Mouse (Mus musculus): ENCODE results near the gene Hspa5. TPM values are rescaled to one million over a fixed set of nuclear protein-coding genes. Genes with fewer than 3 reads are reported as not detected.
A peak's percentile ranks its signal among the peaks of the same experiment; 100 is the strongest.
"Not testable (repeated sequence)": the region's sequence is repeated elsewhere in the genome, so short reads cannot be mapped to it uniquely, and the experiment has no call there.

The Hspa5 gene
- total and polyA plus RNA-seq, 3 experiments, result 59.2 to 367 (median 127) TPM

DNA sequence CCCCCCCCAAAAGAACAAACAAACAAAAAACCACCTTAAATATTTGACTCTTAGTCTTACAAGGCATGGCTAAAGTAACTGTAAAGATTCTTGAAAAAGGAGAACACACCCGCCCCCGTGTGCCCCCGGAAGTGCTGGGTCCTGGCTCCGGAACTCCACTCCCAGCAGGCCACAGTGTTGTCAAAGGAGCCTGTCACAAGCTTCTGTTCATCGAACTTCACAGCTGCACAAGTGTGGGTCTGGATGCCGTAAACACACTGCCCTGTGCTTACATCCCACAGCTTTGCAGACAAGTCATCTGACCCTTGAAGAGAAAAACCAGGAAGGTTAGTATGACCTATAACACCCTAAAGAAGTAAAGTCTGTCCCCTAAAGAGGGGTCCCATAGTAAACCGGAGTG lies 40.9 kb downstream of the Hspa5 start:
- no peak for TF ChIP-seq GATA1 (IDR thresholded peaks at IDR 0.05; ENCODE audit: borderline replicate concordance, low read length)
- TF ChIP-seq POLR2AphosphoS5 (IDR thresholded peaks at IDR 0.05; ENCODE audit: insufficient replicate concordance, low read depth, low read length), result no peak
- no peak for TF ChIP-seq CTCF (IDR thresholded peaks at IDR 0.05; ENCODE audit: low read depth, low read length)
- TF ChIP-seq TAL1 (conservative IDR thresholded peaks at IDR 0.05; ENCODE audit: low read depth, low read length), result no peak
- TF ChIP-seq GATA2 (IDR thresholded peaks at IDR 0.05; ENCODE audit: borderline replicate concordance, low read depth, low read length), result no peak
- Histone ChIP-seq H3K9me3 (replicated peaks) (no peaks in the 10 kb centered on the region), H3K4me1 (ENCODE audit: insufficient read depth, low read depth, low read length) (peaks cover 60% of the 10 kb centered on the region), H3K4me3 (ENCODE audit: low read depth, low read length) (no peak overlapping the region), H3K36me3 (replicated peaks) (peaks cover 83% of the 10 kb centered on the region), H3K27me3 (ENCODE audit: insufficient read depth, low read length) (no peaks in the 10 kb centered on the region)
- ATAC-seq (ENCODE audit: extremely low read depth, insufficient number of reproducible peaks, low FRiP score, poor library complexity, severe bottlenecking) (no peak), DNase-seq (ENCODE audit: low spot score) (no peak)

DNA sequence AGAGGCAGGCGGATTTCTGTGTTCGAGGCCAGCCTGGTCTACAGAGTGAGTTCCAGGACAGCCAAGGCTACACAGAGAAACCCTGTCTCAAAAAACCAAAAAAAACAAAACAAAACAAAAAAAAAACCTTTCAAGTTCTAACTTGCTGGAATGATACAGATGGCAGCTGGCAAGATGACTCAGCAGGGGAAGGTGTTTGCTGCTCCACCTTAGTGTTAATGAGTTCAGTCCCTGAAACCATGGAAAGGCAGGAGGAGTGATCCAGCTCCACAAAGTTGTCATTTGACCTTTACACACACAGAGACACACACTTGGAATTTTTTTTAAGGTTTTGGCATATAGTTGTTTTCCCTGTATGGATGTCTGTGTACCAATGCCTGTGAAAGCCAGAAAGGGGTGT lies 44.1 kb downstream of the Hspa5 start:
- ATAC-seq (ENCODE audit: extremely low read depth, insufficient number of reproducible peaks, low FRiP score, poor library complexity, severe bottlenecking); H3K4me3 ChIP-seq (ENCODE audit: low read depth, low read length); DNase-seq (ENCODE audit: low spot score); H3K9me3 ChIP-seq (replicated peaks); H3K27me3 ChIP-seq (ENCODE audit: insufficient read depth, low read length): not testable (repeated sequence)
- Histone ChIP-seq H3K4me1 (ENCODE audit: insufficient read depth, low read depth, low read length) (peaks cover 33% of the 10 kb centered on the region), H3K36me3 (replicated peaks) (peaks cover 89% of the 10 kb centered on the region)

DNA sequence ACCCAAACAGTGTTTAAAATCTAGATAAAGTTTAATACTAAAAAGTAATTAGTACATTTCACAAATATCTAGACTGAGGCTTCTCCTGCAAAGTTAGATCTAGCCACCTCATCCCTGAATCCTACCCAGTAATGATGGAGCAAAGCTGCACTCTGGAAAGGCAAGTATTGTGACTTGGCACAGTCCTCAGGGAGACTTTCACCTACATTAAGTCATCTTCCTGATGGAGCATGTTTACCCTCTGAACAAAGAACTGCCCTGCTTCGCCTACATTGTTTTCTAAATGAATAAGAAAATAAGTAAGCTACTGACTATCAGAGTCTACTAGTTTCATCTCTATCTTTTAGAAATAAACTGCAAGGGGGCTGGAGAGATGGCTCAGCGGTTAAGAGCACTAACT lies 46.7 kb downstream of the Hspa5 start:
- no peak overlapping the region for H3K4me3 ChIP-seq (ENCODE audit: low read depth, low read length)
- DNase-seq (ENCODE audit: low spot score) (no peak), ATAC-seq (ENCODE audit: extremely low read depth, insufficient number of reproducible peaks, low FRiP score, poor library complexity, severe bottlenecking) (no peak)
- peaks cover 27% of the 10 kb centered on the region for H3K4me1 ChIP-seq (ENCODE audit: insufficient read depth, low read depth, low read length)
- peaks cover 87% of the 10 kb centered on the region for H3K36me3 ChIP-seq (replicated peaks)
- no peaks in the 10 kb centered on the region for H3K9me3 ChIP-seq (replicated peaks)
- no peaks in the 10 kb centered on the region for H3K27me3 ChIP-seq (ENCODE audit: insufficient read depth, low read length)
- TF ChIP-seq CTCF (IDR thresholded peaks at IDR 0.05; ENCODE audit: low read depth, low read length) (no peak), GATA2 (IDR thresholded peaks at IDR 0.05; ENCODE audit: borderline replicate concordance, low read depth, low read length) (no peak), POLR2AphosphoS5 (IDR thresholded peaks at IDR 0.05; ENCODE audit: insufficient replicate concordance, low read depth, low read length) (no peak), TAL1 (conservative IDR thresholded peaks at IDR 0.05; ENCODE audit: low read depth, low read length) (no peak), GATA1 (IDR thresholded peaks at IDR 0.05; ENCODE audit: borderline replicate concordance, low read length) (no peak)

DNA sequence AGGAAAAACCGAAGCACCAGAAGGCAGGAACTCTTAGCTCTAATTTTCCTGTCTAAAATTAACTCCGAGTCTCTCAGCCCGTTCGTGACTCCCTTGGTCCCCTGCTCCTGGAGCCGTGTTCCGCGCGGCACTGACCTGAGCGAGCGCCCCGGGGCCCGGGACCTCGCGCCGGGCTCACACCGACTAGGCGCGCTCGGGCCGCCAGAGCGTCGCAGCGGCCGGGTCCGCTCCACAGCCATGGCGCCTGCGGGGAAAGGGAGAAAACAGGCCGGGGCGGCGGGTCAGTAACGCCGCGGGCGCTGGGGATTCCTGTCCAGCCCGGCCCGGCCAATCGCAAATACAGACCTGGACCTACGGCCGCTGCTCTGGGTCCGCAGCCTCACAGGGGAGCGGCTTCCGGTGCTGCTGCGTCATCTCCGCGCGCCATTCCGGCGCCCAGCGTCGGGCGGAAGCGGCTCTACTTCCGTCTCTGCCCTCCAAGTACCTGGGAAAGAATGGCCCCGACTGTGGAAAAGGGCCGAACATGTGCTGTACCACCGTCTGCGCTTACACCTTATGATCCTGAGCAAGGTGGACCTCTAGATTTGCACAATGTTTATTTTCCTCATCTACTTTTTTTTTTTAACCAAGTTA lies 54.2 kb downstream of the Hspa5 start, which contains the start of gene Fbxw2:
Gene Fbxw2 (minus strand): TSS at position 485 of the 633 bp plus-strand sequence.
- peak; percentile 49 for ATAC-seq (ENCODE audit: extremely low read depth, insufficient number of reproducible peaks, low FRiP score, poor library complexity, severe bottlenecking)
- peaks cover 38% of the 10 kb centered on the region for H3K36me3 ChIP-seq (replicated peaks)
- no peaks in the 10 kb centered on the region for H3K27me3 ChIP-seq (ENCODE audit: insufficient read depth, low read length)
- DNase-seq (ENCODE audit: low spot score), result peak; percentile 90
- H3K9me3 ChIP-seq (replicated peaks), result peaks cover 15% of the 10 kb centered on the region
- H3K4me3 ChIP-seq (ENCODE audit: low read depth, low read length), result peak within 1 kb of the TSS; percentile 83
- no peak for TF ChIP-seq CTCF (IDR thresholded peaks at IDR 0.05; ENCODE audit: low read depth, low read length)
- TF ChIP-seq GATA2 (IDR thresholded peaks at IDR 0.05; ENCODE audit: borderline replicate concordance, low read depth, low read length), result no peak
- no peak for TF ChIP-seq GATA1 (IDR thresholded peaks at IDR 0.05; ENCODE audit: borderline replicate concordance, low read length)
- TF ChIP-seq TAL1 (conservative IDR thresholded peaks at IDR 0.05; ENCODE audit: low read depth, low read length), result no peak
- TF ChIP-seq POLR2AphosphoS5 (IDR thresholded peaks at IDR 0.05; ENCODE audit: insufficient replicate concordance, low read depth, low read length), result no peak
- H3K4me1 ChIP-seq (ENCODE audit: insufficient read depth, low read depth, low read length), result peaks cover 32% of the 10 kb centered on the region

DNA sequence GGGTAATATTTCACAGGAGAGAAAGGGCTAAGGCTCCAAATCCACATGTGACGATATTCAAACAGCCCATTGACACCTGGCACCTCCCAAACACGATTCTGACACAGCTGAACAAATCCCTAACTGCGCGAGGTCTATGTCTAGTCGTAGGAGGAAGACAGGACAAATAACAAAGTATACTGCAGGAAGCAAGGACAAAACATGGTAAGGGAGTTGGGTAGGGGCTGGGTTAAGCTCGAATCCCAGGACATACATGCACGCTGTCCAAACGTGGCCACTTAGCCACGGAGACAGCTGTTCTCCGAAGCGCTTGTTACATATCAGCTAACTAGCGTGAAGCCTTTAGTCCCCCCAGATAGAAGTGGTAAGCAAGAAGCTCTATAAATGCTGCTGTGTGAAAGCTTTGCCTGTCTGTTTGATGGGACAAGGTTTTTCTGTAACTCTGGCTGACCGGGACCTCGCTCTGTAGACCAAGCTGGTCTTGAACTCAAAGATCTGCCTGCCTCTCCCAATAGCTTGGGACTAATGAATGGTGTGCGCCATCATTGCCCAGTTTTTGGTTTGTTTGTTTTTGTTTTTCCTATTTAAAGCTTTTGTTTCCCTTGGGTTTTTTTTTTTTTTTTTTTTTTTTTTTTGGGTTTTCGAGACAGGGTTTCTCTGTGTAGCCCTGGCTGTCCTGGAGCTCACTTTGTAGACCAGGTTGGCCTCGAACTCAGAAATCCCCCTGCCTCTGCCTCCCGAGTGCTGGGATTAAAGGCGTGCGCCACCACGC lies 54.9 kb downstream of the Hspa5 start:
- no peak for ATAC-seq (ENCODE audit: extremely low read depth, insufficient number of reproducible peaks, low FRiP score, poor library complexity, severe bottlenecking)
- TF ChIP-seq GATA1 (IDR thresholded peaks at IDR 0.05; ENCODE audit: borderline replicate concordance, low read length) (no peak), TAL1 (conservative IDR thresholded peaks at IDR 0.05; ENCODE audit: low read depth, low read length) (no peak), POLR2AphosphoS5 (IDR thresholded peaks at IDR 0.05; ENCODE audit: insufficient replicate concordance, low read depth, low read length) (no peak), GATA2 (IDR thresholded peaks at IDR 0.05; ENCODE audit: borderline replicate concordance, low read depth, low read length) (no peak), CTCF (IDR thresholded peaks at IDR 0.05; ENCODE audit: low read depth, low read length) (no peak)
- peaks cover 27% of the 10 kb centered on the region for H3K4me1 ChIP-seq (ENCODE audit: insufficient read depth, low read depth, low read length)
- H3K9me3 ChIP-seq (replicated peaks), result peaks cover 15% of the 10 kb centered on the region
- H3K4me3 ChIP-seq (ENCODE audit: low read depth, low read length), result peak overlapping the region; percentile 83
- no peaks in the 10 kb centered on the region for H3K27me3 ChIP-seq (ENCODE audit: insufficient read depth, low read length)
- peaks cover 34% of the 10 kb centered on the region for H3K36me3 ChIP-seq (replicated peaks)
- peak; percentile 37 for DNase-seq (ENCODE audit: low spot score)

Other genes with a start within 250 kb of the Hspa5 start
- 89.2 and 102 TPM in 2 replicates for gene Gapvd1, start 16.7 kb upstream of the Hspa5 start, total RNA-seq (2014; fragmentation: Nextera tagmentation)
- gene Gapvd1, start 16.7 kb upstream of the Hspa5 start, total RNA-seq (2017), result 83.0 and 95.0 TPM in 2 replicates
- 16.6 and 23.5 TPM in 2 replicates for gene Gapvd1, start 16.7 kb upstream of the Hspa5 start, polyA plus RNA-seq (2012)
- 16.0 and 21.1 TPM in 2 replicates for gene Rabepk, start 27.9 kb downstream of the Hspa5 start, total RNA-seq (2014; fragmentation: Nextera tagmentation)
- 31.8 and 36.9 TPM in 2 replicates for gene Rabepk, start 27.9 kb downstream of the Hspa5 start, total RNA-seq (2017)
- gene Rabepk, start 27.9 kb downstream of the Hspa5 start, polyA plus RNA-seq (2012), result 9.1 and 11.6 TPM in 2 replicates
- 60.0 and 74.7 TPM in 2 replicates for gene Fbxw2, start 54.3 kb downstream of the Hspa5 start, total RNA-seq (2014; fragmentation: Nextera tagmentation)
- gene Fbxw2, start 54.3 kb downstream of the Hspa5 start, total RNA-seq (2017), result 99.5 and 104 TPM in 2 replicates
- gene Fbxw2, start 54.3 kb downstream of the Hspa5 start, polyA plus RNA-seq (2012), result 22.7 and 26.1 TPM in 2 replicates
- gene Gm34653, start 61.0 kb downstream of the Hspa5 start, total RNA-seq (2014; fragmentation: Nextera tagmentation), result 0.58 TPM in 1 of 2 replicates, not detected in the other
- gene Gm34653, start 61.0 kb downstream of the Hspa5 start, total RNA-seq (2017), result 0.38 and 0.46 TPM in 2 replicates
- not detected in 2 replicates for gene Gm34653, start 61.0 kb downstream of the Hspa5 start, polyA plus RNA-seq (2012)
- not detected in 2 replicates for gene Cutal, start 102.4 kb downstream of the Hspa5 start, total RNA-seq (2014; fragmentation: Nextera tagmentation)
- gene Cutal, start 102.4 kb downstream of the Hspa5 start, total RNA-seq (2017), result 0.06 TPM in 1 of 2 replicates, not detected in the other
- 0.02 TPM in 1 of 2 replicates, not detected in the other for gene Cutal, start 102.4 kb downstream of the Hspa5 start, polyA plus RNA-seq (2012)
- gene Psmd5, start 103.0 kb downstream of the Hspa5 start, total RNA-seq (2014; fragmentation: Nextera tagmentation), result 76.4 and 77.9 TPM in 2 replicates
- 44.7 and 49.3 TPM in 2 replicates for gene Psmd5, start 103.0 kb downstream of the Hspa5 start, total RNA-seq (2017)
- 12.0 and 13.4 TPM in 2 replicates for gene Psmd5, start 103.0 kb downstream of the Hspa5 start, polyA plus RNA-seq (2012)
- gene Phf19, start 142.1 kb downstream of the Hspa5 start, total RNA-seq (2014; fragmentation: Nextera tagmentation), result not detected in 2 replicates
- gene Phf19, start 142.1 kb downstream of the Hspa5 start, total RNA-seq (2017), result 0.52 and 0.66 TPM in 2 replicates
- 0.01 and 0.02 TPM in 2 replicates for gene Phf19, start 142.1 kb downstream of the Hspa5 start, polyA plus RNA-seq (2012)
- gene Traf1, start 189.8 kb downstream of the Hspa5 start, total RNA-seq (2014; fragmentation: Nextera tagmentation), result not detected in 2 replicates
- gene Traf1, start 189.8 kb downstream of the Hspa5 start, total RNA-seq (2017), result 0.12 and 0.27 TPM in 2 replicates
- gene Traf1, start 189.8 kb downstream of the Hspa5 start, polyA plus RNA-seq (2012), result not detected in 2 replicates

All from G1E (cell line).